Mouse (Mus musculus) lung, adult 2 months (tissue): ENCODE data around the gene Phf7.

Experiments
- CTCF ChIP-seq: fragments of 200-500 bp; IDR thresholded peaks from 2 replicates; pipeline ENCODE4 v1.5.1; 2011; ENCODE audit warnings: mild to moderate bottlenecking, low read length, control low read depth; ENCODE audit not compliant: insufficient read depth
- POLR2A ChIP-seq: fragments of 200-500 bp; IDR thresholded peaks from 2 replicates; pipeline ENCODE4 v1.6.1; 2011; ENCODE audit warnings: low read depth, mild to moderate bottlenecking, control low read depth, low read length, borderline replicate concordance; ENCODE audit errors: extremely low read depth

DNA sequence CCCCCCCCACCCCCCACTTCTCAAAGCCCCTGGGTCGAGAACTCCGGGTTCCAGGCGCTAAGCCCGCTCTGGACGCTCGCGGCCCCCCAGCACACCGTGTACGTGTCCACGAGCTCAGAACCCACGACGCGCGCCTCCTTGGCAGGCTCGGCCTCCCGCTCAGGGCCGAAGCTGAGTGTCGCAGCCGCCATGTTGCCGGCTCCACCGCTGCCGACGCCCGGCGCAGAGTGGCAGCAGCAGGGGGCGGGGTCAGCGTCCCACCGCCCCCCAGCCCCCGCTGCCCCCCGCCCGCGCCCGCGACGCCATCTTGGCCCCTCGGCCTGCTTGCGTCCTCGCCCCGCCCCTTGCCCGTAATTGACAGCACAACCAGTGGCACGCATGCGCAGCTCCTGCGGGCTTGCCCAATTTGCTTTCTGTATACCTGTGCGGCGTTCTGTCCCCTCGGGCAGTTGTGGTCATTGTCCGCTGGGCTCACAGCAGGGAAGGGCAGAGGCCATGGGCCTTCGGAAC, 44.6 kb downstream of the Phf7 start:
- TF ChIP-seq CTCF = no peak
- peak; percentile 70; the same call in 1 of the 2 replicates for TF ChIP-seq POLR2A
